9 mouse cellular contexts compared by ENCODE assay signal in the genomic region with DNA sequence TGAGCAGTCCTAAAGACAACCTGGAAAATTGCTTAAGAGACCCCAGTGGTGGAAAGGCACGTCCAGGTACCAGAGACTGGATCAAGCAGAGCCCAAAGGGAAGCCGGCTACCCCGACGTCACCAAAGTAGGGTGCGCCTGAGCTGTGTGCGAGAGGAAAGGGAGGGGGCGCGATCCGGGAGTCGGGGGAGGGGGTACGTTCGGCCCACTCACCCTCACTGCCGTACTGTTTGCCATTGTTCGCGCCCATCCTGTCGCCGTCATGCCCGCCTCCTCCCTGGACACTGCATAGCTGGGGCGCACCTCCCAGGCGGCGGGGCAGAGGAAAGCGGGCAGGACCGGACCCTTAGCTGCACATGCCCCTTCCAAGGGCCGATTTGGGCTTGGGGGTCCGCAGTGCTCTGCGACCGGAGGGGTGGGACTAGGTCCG. TPM values are rescaled to one million over a fixed set of nuclear protein-coding genes. Genes with fewer than 3 reads are reported as not detected.
DNase-seq lines count a peak whose midpoint lies in the region; ATAC-seq and TF ChIP-seq lines count a peak whose summit lies in the region.
"Had no signal": no experiment of that assay in that cellular context is flagged by ENCODE, and none has a peak within 500 bp of the region (broad histone marks: within the 10 kb centered on the region; RNA-seq: fewer than 3 reads in every experiment).

No protein-coding gene starts in this region.

- H3K4me1 ChIP-seq in embryonic facial prominence, embryonic 10.5 days, result peaks cover 28% of the 10 kb centered on the region
- peaks cover 10% of the 10 kb centered on the region for H3K4me1 ChIP-seq in heart, embryonic 12.5 days (replicated peaks)
- 0 out of 2 replicates have a peak, but pooled peaks cover 8% of the 10 kb centered on the region for H3K4me1 ChIP-seq in liver, postnatal 0 days (ENCODE audit: insufficient read depth)

- H3K27me3 ChIP-seq in embryonic facial prominence, embryonic 10.5 days (replicated peaks; ENCODE audit: low read depth, poor library complexity, severe bottlenecking), result 0 out of 2 replicates have a peak, but pooled peaks cover 4% of the 10 kb centered on the region
- H3K27me3 ChIP-seq in heart, embryonic 12.5 days (replicated peaks), result no peaks in the 10 kb centered on the region
- H3K27me3 ChIP-seq in liver, postnatal 0 days (ENCODE audit: insufficient read depth, low read length), result peaks cover 21% of the 10 kb centered on the region

- DNase-seq in retina, embryonic 14.5 days (ENCODE audit: low spot score), result peak; percentile 54
- DNase-seq in retina, postnatal 1 day, result no peak
- DNase-seq in embryonic facial prominence, embryonic 10.5 days (ENCODE audit: low spot score), result peak; percentile 71
- DNase-seq in kidney, adult 9 months, result peak; percentile 11
- DNase-seq in liver, postnatal 0 days, result peak; percentile 20
- peak; percentile 48 for DNase-seq in ovary, postnatal 36 days (ENCODE audit: low spot score)

- H3K27ac ChIP-seq in embryonic facial prominence, embryonic 10.5 days (replicated peaks), result peak overlapping the region; percentile 97
- H3K27ac ChIP-seq in heart, embryonic 12.5 days (ENCODE audit: poor library complexity, severe bottlenecking), result peak overlapping the region; percentile 90
- H3K27ac ChIP-seq in liver, postnatal 0 days (ENCODE audit: low read depth), result peak overlapping the region; percentile 39; the same call in 1 of the 2 replicates
- H3K27ac ChIP-seq: macrophage had no signal

- no peaks in the 10 kb centered on the region for H3K36me3 ChIP-seq in embryonic facial prominence, embryonic 10.5 days (replicated peaks)
- H3K36me3 ChIP-seq in heart, embryonic 12.5 days, result no peaks in the 10 kb centered on the region
- no peaks in the 10 kb centered on the region for H3K36me3 ChIP-seq in liver, postnatal 0 days (replicated peaks; ENCODE audit: insufficient read depth, low read length)

- peak; percentile 79 for ATAC-seq in heart, embryonic 12.5 days (ENCODE audit: insufficient number of reproducible peaks, low FRiP score)
- peak; percentile 49 for ATAC-seq in liver, postnatal 0 days
- no peak for ATAC-seq in inflammation-experienced regulatory T-cells, adult 6 months

- H3K9ac ChIP-seq in heart, embryonic 12.5 days, result peak overlapping the region; percentile 88
- peak overlapping the region; percentile 38 for H3K9ac ChIP-seq in liver, postnatal 0 days (replicated peaks)

- H3K9me3 ChIP-seq in embryonic facial prominence, embryonic 10.5 days, result no peaks in the 10 kb centered on the region
- no peaks in the 10 kb centered on the region for H3K9me3 ChIP-seq in heart, embryonic 12.5 days (replicated peaks)
- H3K9me3 ChIP-seq in liver, postnatal 0 days (ENCODE audit: low read length), result no peaks in the 10 kb centered on the region

- H3K4me3 ChIP-seq in embryonic facial prominence, embryonic 10.5 days, result peak overlapping the region; percentile 90
- H3K4me3 ChIP-seq in heart, embryonic 12.5 days, result peak overlapping the region; percentile 79
- peak overlapping the region; percentile 51 for H3K4me3 ChIP-seq in liver, postnatal 0 days (ENCODE audit: low read depth, low read length)

- H3K4me2 ChIP-seq in heart, embryonic 12.5 days, result peak overlapping the region; percentile 85
- H3K4me2 ChIP-seq in liver, postnatal 0 days (ENCODE audit: low read depth, low read length), result peak overlapping the region; percentile 67

- TF ChIP-seq EP300 in liver, postnatal 0 days (IDR thresholded peaks at IDR 0.05; ENCODE audit: low read depth), result no peak

- TF ChIP-seq CTCF in liver, postnatal 0 days (IDR thresholded peaks at IDR 0.05; ENCODE audit: low read depth), result no peak

- WGBS in embryonic facial prominence, embryonic 10.5 days, result under 1% methylated on average over 28 of the region's 28 CpGs
- WGBS in heart, embryonic 12.5 days, result under 1% methylated on average over 27 of the region's 28 CpGs
- under 1% methylated on average over 24 of the region's 28 CpGs for whole genome bisulfite sequencing in liver, postnatal 0 days (ENCODE audit: insufficient replicate concordance)

RNA-seq across cellular contexts. Expression of a gene that starts 0.6 kb away (rescaled TPM):
- polyA plus RNA-seq in embryonic facial prominence, embryonic 10.5 days (2016; fragmentation: Nextera tagmentation; extraction: Ambion mirVana), result 11.9 and 14.5 TPM in 2 replicates
- polyA plus RNA-seq in heart, embryonic 12.5 days (2016; fragmentation: Nextera tagmentation; extraction: Ambion mirVana), result 15.6 and 15.7 TPM in 2 replicates
- polyA plus RNA-seq in liver, postnatal 0 days (2015; fragmentation: Nextera tagmentation; extraction: Ambion mirVana), result 0.95 and 1.0 TPM in 2 replicates
- polyA plus RNA-seq in inflammation-experienced regulatory T-cells, adult 6 months (2017; shearing (Covaris generic)), result under 1 TPM in 2 of 3 experiments, not detected in 1; 0.19 to 0.79 TPM
- polyA plus RNA-seq: macrophage had no signal

Comparison
In these comparisons a context has a peak if more than half of its experiments do, and no peak if none do; other contexts are left out.
1. H3K27ac ChIP-seq: peak in every context shown above with its lines; median percentile 97 in embryonic facial prominence, embryonic 10.5 days; 90 in heart, embryonic 12.5 days; 39 in liver, postnatal 0 days.